Mouse (Mus musculus) hindbrain, embryonic 14.5 days (tissue): Measurements from ENCODE around the gene Gm20517. TPM values are rescaled to one million over a fixed set of nuclear protein-coding genes. Genes with fewer than 3 reads are reported as not detected.

Experiments
- ATAC-seq: fragments of 200-750 bp; cut with Nextera tagmentation; 2 replicates; pipeline ENCODE4 v1.8.0; 2017; ENCODE audit warnings: moderate number of reproducible peaks, mild to moderate bottlenecking, moderate TSS enrichment, moderate library complexity; ENCODE audit not compliant: low FRiP score
- DNase-seq: peaks from one replicate; pipeline ENCODE4 v3.0.0-alpha.2; 2015; ENCODE audit warnings: low spot score
- H3K27ac ChIP-seq: fragments of 300-500 bp; sonication (generic); 2 replicates; pipeline ENCODE4 v1.5.1; 2014; ENCODE audit warnings: mild to moderate bottlenecking, moderate library complexity
- H3K27me3 ChIP-seq: fragments of 300-500 bp; sonication (generic); 2 replicates; pipeline ENCODE4 v1.6.1; 2014; ENCODE audit warnings: mild to moderate bottlenecking, low read length, mixed read lengths; ENCODE audit not compliant: control insufficient read depth, insufficient read depth
- H3K36me3 ChIP-seq: fragments of 300-500 bp; sonication (generic); replicated peaks from 2 replicates; pipeline ENCODE4 v1.6.1; 2014; ENCODE audit not compliant: control insufficient read depth, insufficient read depth
- H3K4me1 ChIP-seq: fragments of 300-500 bp; sonication (generic); replicated peaks from 2 replicates; pipeline ENCODE4 v1.6.1; 2014; ENCODE audit warnings: antibody characterized with exemption, low read length, mixed read lengths; ENCODE audit not compliant: control insufficient read depth, insufficient read depth
- H3K4me2 ChIP-seq: fragments of 300-500 bp; sonication (generic); replicated peaks from 2 replicates; pipeline ENCODE4 v1.6.1; 2014; ENCODE audit warnings: mild to moderate bottlenecking, moderate library complexity
- H3K4me3 ChIP-seq: fragments of 300-500 bp; sonication (generic); replicated peaks from 2 replicates; pipeline ENCODE4 v1.5.1; 2014; ENCODE audit warnings: mild to moderate bottlenecking, low read length
- H3K9ac ChIP-seq: fragments of 300-500 bp; sonication (generic); 2 replicates; pipeline ENCODE4 v1.6.1; 2014
- H3K9me3 ChIP-seq: fragments of 300-500 bp; sonication (generic); 2 replicates; pipeline ENCODE4 v1.6.1; 2016; ENCODE audit warnings: low read length; ENCODE audit not compliant: control insufficient read depth
- WGBS: fragments of 180-500 bp; shearing (Covaris S2); extraction: QIAGEN DNeasy Blood & Tissue Kit; methylation state at CpG from one replicate; pipeline ENCODE4 v1.1.7; 2014; 5-methylcytosine and 5-hydroxymethylcytosine counted together
- polyA plus RNA-seq: library from polyadenylated mRNA; unstranded; fragments of >200 nt; fragmentation: Nextera tagmentation; extraction: Ambion mirVana; gene quantifications from 2 replicates; pipeline ENCODE4 v1.2.1, GENCODE M21; 2014

The Gm20517 gene
- polyA plus RNA-seq, 1 experiment from 2014 or later, result 3.0 TPM

GRCm38 (mm10) chr17:47574028-47574427, 37.4 kb upstream of the Gm20517 start:
- Histone ChIP-seq H3K27ac (no peak overlapping the region), H3K4me1 (no peaks in the 10 kb centered on the region), H3K9me3 (no peaks in the 10 kb centered on the region), H3K4me3 (no peak overlapping the region), H3K27me3 (no peaks in the 10 kb centered on the region), H3K36me3 (no peaks in the 10 kb centered on the region), H3K4me2 (no peak overlapping the region), H3K9ac (no peak overlapping the region)
- no peak for ATAC-seq
- 82% methylated on average over 8 of the region's 8 CpGs for WGBS
- no peak for DNase-seq

GRCm38 (mm10) chr17:47574830-47575229, 36.6 kb upstream of the Gm20517 start:
- Histone ChIP-seq H3K4me1 (no peaks in the 10 kb centered on the region), H3K9me3 (no peaks in the 10 kb centered on the region), H3K36me3 (no peaks in the 10 kb centered on the region), H3K4me3 (no peak overlapping the region), H3K27ac (no peak overlapping the region), H3K4me2 (no peak overlapping the region), H3K27me3 (no peaks in the 10 kb centered on the region), H3K9ac (no peak overlapping the region)
- no peak for ATAC-seq
- 70% methylated on average over 11 of the region's 11 CpGs for WGBS
- DNase-seq, result no peak

GRCm38 (mm10) chr17:47578655-47579054, 32.7 kb upstream of the Gm20517 start:
- DNase-seq, result no peak
- Histone ChIP-seq H3K4me2 (no peak overlapping the region), H3K4me3 (no peak overlapping the region), H3K36me3 (no peaks in the 10 kb centered on the region), H3K27ac (no peak overlapping the region), H3K4me1 (no peaks in the 10 kb centered on the region), H3K27me3 (no peaks in the 10 kb centered on the region), H3K9me3 (no peaks in the 10 kb centered on the region), H3K9ac (no peak overlapping the region)
- 87% methylated on average over 6 of the region's 6 CpGs for WGBS
- no peak for ATAC-seq

- 92% methylated on average over 4 of the region's 4 CpGs for WGBS
- Histone ChIP-seq H3K4me2 (no peak overlapping the region), H3K36me3 (no peaks in the 10 kb centered on the region), H3K9ac (no peak overlapping the region), H3K27ac (no peak overlapping the region), H3K4me1 (no peaks in the 10 kb centered on the region), H3K27me3 (no peaks in the 10 kb centered on the region), H3K9me3 (no peaks in the 10 kb centered on the region), H3K4me3 (no peak overlapping the region)
- ATAC-seq, result no peak
- DNase-seq, result no peak
Observed at GRCm38 (mm10) chr17:47580962-47581361, 30.4 kb upstream of the Gm20517 start.

GRCm38 (mm10) chr17:47588517-47588916, 22.9 kb upstream of the Gm20517 start:
- no peaks in the 10 kb centered on the region for H3K27me3 ChIP-seq
- H3K4me2 ChIP-seq, result no peak overlapping the region
- WGBS, result 87% methylated on average over 8 of the region's 8 CpGs
- no peaks in the 10 kb centered on the region for H3K36me3 ChIP-seq
- H3K4me1 ChIP-seq, result peaks cover 7% of the 10 kb centered on the region; the same call in 1 of the 2 replicates
- ATAC-seq (no peak), DNase-seq (no peak)
- no peak overlapping the region for H3K27ac ChIP-seq
- no peak overlapping the region for H3K9ac ChIP-seq
- no peak overlapping the region for H3K4me3 ChIP-seq
- no peaks in the 10 kb centered on the region for H3K9me3 ChIP-seq

GRCm38 (mm10) chr17:47591073-47591472, 20.3 kb upstream of the Gm20517 start:
- Histone ChIP-seq H3K4me2 (no peak overlapping the region), H3K27ac (no peak overlapping the region), H3K9me3 (no peaks in the 10 kb centered on the region), H3K9ac (no peak overlapping the region), H3K4me3 (no peak overlapping the region), H3K36me3 (no peaks in the 10 kb centered on the region), H3K27me3 (no peaks in the 10 kb centered on the region), H3K4me1 (peaks cover 23% of the 10 kb centered on the region)
- ATAC-seq (no peak), DNase-seq (no peak)
- WGBS, result 92% methylated on average over 3 of the region's 3 CpGs

- Histone ChIP-seq H3K4me3 (peak overlapping the region; percentile 57), H3K36me3 (0 out of 2 replicates have a peak, but pooled peaks cover 3% of the 10 kb centered on the region), H3K9me3 (no peaks in the 10 kb centered on the region), H3K27me3 (no peaks in the 10 kb centered on the region), H3K27ac (peak overlapping the region; percentile 83), H3K4me2 (peak overlapping the region; percentile 91), H3K4me1 (peaks cover 34% of the 10 kb centered on the region), H3K9ac (peak overlapping the region; percentile 66)
- peak; percentile 91 for ATAC-seq
- WGBS, result under 1% methylated on average over 55 of the region's 63 CpGs
- peak; percentile 92 for DNase-seq
Observed at GRCm38 (mm10) chr17:47593215-47593853, 18.1 kb upstream of the Gm20517 start.

- H3K4me1 ChIP-seq, result peaks cover 34% of the 10 kb centered on the region
- ATAC-seq, result no peak
- WGBS, result 0% methylated on average over 13 of the region's 13 CpGs
Observed at GRCm38 (mm10) chr17:47593854-47594182, 17.6 kb upstream of the Gm20517 start.

GRCm38 (mm10) chr17:47594183-47594968, 17.0 kb upstream of the Gm20517 start:
- no peaks in the 10 kb centered on the region for H3K9me3 ChIP-seq
- H3K36me3 ChIP-seq, result peaks cover 13% of the 10 kb centered on the region
- no peak for DNase-seq
- peak overlapping the region; percentile 91 for H3K4me2 ChIP-seq
- peak overlapping the region; percentile 66 for H3K9ac ChIP-seq
- peak overlapping the region; percentile 83 for H3K27ac ChIP-seq
- H3K4me3 ChIP-seq, result peak overlapping the region; percentile 57
- under 1% methylated on average over 43 of the region's 43 CpGs for WGBS
- no peaks in the 10 kb centered on the region for H3K27me3 ChIP-seq
- no peak for ATAC-seq
- peaks cover 34% of the 10 kb centered on the region for H3K4me1 ChIP-seq

More at GRCm38 (mm10) chr17:47593854-47594182, 17.6 kb upstream of the Gm20517 start:
- no peaks in the 10 kb centered on the region for H3K9me3 ChIP-seq
- H3K27ac ChIP-seq, result peak overlapping the region; percentile 83
- peak overlapping the region; percentile 66 for H3K9ac ChIP-seq
- H3K27me3 ChIP-seq, result no peaks in the 10 kb centered on the region
- 0 out of 2 replicates have a peak, but pooled peaks cover 8% of the 10 kb centered on the region for H3K36me3 ChIP-seq
- DNase-seq, result no peak
- H3K4me2 ChIP-seq, result peak overlapping the region; percentile 91
- peak overlapping the region; percentile 57 for H3K4me3 ChIP-seq
